Mouse (Mus musculus): Measurements from ENCODE around the gene Ermp1.
"Not testable (repeated sequence)": the region's sequence is repeated elsewhere in the genome, so short reads cannot be mapped to it uniquely, and the experiment has no call there.

The Ermp1 gene

GRCm38 (mm10) chr19:29603548-29604353, 44.5 kb downstream of the Ermp1 start:
- DNase-seq (ENCODE audit: low spot score in 2 of 2), result no peak

DNA sequence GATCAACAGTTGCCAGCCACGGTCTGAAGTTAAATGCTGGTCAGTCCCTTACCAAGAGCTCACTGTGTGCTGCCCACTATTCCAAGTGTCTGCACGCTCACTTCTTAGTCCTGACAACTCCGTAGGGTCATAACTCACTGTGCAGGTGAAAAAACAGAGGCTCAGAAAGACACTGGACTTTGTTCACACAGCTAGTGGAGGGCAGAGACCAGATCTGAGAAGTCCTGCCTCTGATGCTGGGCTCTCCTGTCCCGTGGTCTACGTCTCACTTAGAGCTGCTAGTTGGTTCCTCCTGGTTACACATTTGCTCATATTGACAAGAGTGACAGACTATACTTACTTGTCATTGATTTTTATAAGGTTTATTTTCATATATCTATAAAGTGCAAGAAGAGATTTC, 49.2 kb downstream of the Ermp1 start:
- DNase-seq (ENCODE audit: low spot score in 2 of 2), result no peak

DNA sequence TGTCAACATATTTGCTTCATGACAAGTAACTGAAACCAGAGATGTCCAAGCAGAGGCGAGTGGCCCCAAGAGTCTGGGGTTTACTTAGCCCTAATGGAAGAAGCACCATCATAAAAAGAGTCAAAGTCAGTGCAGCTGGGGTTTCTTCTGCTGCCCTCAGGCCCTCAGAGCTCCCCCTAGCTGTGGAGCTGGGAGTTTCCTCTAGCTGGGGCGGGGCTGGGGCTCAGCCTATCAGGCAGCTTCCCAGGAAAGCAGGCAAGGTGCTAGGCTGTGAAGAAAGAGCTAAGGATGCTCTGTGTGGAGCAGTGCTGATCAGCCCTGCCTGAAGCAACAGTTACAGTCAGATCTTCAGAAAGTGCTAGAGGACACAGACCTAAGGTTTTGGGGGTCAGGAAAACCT, 51.2 kb downstream of the Ermp1 start:
- no peak for DNase-seq (ENCODE audit: low spot score in 2 of 2)

GRCm38 (mm10) chr19:29596276-29596675, 51.9 kb downstream of the Ermp1 start:
- DNase-seq (ENCODE audit: low spot score in 2 of 2), result no peak

DNA sequence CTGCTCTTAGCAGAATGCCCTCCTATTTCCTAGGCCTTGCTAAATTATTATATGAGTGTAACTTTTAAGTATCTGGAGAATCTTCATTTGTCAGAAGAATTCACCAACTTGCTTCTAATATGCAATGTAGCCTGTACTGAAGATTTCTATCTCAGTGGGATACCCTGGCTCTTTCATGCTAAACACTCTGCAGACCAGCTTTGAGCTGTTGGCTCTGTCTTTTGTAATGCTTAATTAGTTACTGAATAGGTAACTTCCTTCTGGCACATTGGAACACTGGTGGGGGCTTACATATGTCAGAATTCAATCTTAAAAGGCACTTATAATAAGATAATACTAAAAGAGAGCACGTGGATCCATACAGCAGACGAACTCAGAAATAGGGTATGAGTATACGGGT, 54.4 kb downstream of the Ermp1 start:
- not testable (repeated sequence) for DNase-seq (ENCODE audit: low spot score in 2 of 2)

GRCm38 (mm10) chr19:29583734-29584133, 64.5 kb downstream of the Ermp1 start:
- no peak for DNase-seq (ENCODE audit: low spot score in 2 of 2)

GRCm38 (mm10) chr19:29582439-29582838, 65.8 kb downstream of the Ermp1 start:
- DNase-seq (ENCODE audit: low spot score in 2 of 2), result no peak

- DNase-seq (ENCODE audit: low spot score in 2 of 2), result no peak
Measured at GRCm38 (mm10) chr19:29566512-29566911, 81.7 kb downstream of the Ermp1 start.

DNA sequence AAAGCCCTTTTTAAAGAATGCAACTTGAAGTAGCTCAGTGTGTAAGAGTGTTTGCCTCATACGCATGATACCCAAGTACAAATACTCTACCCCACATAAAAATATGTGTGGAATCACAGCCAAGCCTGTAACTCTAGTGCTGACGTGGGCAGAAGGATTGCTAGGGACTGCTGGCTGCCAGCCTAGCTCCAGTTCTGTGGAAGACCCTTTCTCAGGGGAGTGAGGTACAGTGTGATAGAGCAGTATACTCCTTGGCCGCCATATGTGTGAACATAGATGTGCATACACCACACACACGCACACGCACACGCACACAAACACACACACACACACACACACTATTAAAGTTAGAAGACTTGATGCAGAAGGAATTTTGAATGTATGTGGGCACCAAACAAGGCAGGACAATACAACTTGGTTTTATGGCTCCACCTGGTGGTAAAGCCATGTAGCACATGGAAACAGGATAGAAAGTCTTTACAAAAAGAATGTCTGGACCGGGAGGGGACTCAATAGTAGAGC, 84.9 kb downstream of the Ermp1 start:
- peak in 1 of 2 experiments; percentile 48 for DNase-seq (ENCODE audit: low spot score in 2 of 2)

DNA sequence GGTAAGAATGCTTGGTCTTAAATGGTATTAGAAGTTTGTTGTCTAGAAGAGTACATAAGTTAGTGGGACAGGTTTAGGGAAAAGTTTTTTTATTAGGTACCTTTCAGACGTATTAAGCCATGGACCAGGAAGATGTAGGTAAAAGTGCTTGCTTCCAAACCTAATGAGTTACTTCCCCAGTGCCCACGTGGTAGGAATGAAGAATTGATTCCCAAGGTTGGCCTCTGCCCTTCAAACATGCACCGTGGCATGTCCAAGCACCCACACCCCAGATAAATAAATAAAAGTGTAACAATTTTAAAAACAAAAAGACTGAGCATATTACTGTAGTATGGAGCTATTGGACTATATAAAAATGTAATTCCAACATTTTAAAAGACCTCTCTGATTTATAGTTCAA, 85.6 kb downstream of the Ermp1 start:
- no peak for DNase-seq (ENCODE audit: low spot score in 2 of 2)

- no peak for DNase-seq (ENCODE audit: low spot score in 2 of 2)
Measured at GRCm38 (mm10) chr19:29562166-29562565, 86.0 kb downstream of the Ermp1 start.

Measured in frontal cortex, postnatal 14 days (tissue).